Mouse (Mus musculus) left cerebral cortex, postnatal 36 days (tissue): ENCODE measurements around the gene Plin4. TPM values are rescaled to one million over a fixed set of nuclear protein-coding genes. Genes with fewer than 3 reads are reported as not detected.
"Not testable (repeated sequence)": the region's sequence is repeated elsewhere in the genome, so short reads cannot be mapped to it uniquely, and the experiment has no call there.

Experiments
- DNase-seq, 2 experiments: peaks; one replicate each; pipeline ENCODE4 v3.0.0; 2021 to 2022; ENCODE audit warnings: low spot score in 2 of 2, mixed read lengths in 1 of 2
- intact Hi-C: fragments of 180-260 bp; cut with DNase I; formaldehyde crosslinking; loops from one replicate; pipeline ENCODE4 v1.15.1; 2025
- total RNA-seq, 2 experiments: library from RNA; stranded (reverse); gene quantifications; 2 replicates each; pipeline ENCODE4 v1.2.3; 2021

The Plin4 gene
- total RNA-seq, 2 experiments from 2014 or later: 2.9 to 6.4 TPM

DNA sequence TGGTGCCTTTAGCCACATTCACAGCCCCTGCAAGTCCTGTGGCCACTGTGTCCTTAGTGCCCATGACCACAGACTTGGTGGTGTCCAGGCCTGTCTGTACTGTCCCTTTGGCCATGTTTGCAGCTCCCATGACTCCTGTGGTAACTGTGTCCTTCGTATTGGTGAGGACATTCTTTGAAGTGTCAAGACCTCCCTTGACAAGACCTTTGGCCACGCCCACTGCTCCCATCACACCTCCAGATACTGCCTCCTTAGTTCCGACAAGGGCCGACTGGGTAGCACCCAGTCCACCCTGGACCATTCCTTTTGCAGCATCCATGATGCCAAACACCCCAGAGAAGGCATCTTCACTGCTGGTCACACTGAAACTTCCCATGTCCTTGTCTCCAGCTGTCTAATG, 2.6 kb downstream of the Plin4 start:
- no peak for DNase-seq
- intact Hi-C loops: no loop called here

DNA sequence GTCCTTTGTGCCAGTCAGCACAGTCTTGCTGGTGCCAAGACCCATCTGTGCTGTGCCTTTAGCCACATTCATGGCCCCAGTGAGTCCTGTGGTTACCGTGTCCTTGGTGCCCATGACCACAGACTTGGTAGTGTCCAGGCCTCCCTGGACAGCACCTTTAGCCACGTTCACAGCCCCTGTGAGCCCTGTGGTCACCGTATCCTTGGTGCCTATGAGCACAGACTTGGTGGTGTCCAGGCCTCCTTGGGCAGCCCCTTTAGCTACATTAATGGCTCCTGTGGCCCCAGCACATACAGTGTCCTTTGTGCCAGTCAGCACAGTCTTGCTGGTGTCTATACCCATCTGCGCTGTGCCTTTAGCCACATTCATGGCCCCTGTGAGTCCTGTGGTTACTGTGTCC, 3.2 kb downstream of the Plin4 start:
- DNase-seq, intact Hi-C loops: not testable (repeated sequence)

DNA sequence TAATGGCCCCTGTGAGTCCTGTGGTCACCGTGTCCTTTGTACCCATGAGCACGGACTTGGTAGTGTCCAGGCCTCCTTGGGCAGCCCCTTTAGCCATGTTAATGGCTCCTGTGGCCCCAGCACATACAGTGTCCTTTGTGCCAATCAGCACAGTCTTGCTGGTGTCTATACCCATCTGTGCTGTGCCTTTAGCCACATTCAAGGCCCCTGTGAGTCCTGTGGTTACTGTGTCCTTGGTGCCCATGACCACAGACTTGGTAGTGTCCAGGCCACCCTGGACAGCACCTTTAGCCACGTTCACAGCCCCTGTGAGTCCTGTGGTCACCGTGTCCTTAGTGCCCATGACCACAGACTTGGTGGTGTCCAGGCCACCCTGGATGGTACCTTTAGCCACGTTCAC, 4.8 kb downstream of the Plin4 start:
- intact Hi-C loops, DNase-seq: not testable (repeated sequence)

DNA sequence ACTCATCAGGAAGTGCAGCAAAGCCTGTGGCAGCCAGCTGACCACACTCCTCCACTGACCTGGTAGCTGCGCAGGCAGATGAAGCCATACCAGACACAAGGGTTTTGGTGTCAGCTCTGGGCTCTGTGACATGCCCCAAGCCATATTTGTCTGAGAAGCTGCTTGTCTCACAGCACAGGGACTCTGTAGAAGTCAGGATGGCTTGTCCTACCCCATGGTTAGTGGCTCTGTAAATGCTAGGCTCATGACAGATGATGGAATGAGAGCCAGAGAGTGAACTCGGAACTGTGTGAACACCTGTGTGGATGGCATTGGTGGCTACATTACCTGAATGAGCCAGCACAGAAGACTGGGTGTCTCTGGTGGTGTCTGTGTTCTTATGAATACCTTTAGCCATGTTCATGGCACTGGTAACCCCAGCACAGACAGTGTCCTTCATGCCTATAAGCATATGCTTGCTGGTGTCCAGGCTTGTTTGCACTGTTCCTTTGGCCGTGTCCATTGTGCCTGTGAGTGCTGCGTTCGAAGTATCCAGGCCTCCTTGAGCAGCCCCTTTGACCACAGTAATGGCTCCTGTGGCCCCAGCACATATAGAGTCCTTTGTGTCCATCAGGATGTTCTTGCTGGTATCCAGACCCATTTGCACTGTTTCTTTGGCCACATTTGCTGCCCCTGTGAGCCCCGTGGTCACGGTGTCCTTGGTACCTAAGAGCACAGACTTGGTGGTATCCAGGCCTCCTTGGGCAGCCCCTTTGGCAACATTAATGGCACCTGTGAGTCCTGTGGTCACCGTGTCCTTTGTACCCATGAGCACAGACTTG, 5.9 kb downstream of the Plin4 start:
- intact Hi-C loops: no loop called here
- no peak for DNase-seq

DNA sequence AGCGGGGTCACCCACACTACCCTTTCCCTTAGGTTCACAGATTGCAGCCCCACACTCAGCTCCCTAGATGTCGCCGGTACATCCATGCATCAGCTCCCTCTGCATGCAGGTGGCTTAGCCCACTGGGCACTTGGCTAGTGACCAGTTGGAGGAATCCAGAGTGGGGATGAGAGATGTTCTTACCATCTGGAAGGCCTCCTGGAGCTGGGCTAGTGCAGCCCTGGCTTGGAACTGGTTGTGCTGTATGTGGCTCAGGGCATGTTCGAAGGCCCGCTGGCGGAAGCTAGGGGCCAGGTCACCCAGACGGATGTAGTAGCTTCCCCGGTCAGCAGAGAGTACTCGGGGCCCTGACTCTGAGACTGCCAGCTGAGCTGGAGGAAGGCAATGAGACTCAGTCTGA, 6.7 kb downstream of the Plin4 start:
- no peak for DNase-seq
- intact Hi-C loops: no loop called here

DNA sequence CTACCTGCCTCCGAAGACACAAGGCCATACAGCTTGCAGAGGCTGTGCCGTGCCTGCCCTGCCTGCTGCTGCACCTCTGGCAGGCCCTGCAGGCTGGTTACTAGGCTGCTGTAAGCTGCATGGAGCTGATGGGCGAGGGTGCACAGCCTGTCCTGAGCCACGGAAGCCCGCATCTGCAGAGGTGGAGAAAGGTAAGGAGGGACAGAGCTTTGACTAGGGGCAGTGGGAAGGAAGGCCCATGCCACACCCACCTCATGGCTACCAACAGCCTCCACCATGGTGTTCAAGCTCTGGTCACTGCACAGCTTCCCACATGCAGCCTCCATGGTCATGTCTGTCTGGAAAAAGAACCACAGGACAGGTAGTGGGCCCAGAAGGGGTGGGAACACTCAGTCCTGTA, 7.4 kb downstream of the Plin4 start:
- no peak for DNase-seq
- intact Hi-C loops: no loop called here

DNA sequence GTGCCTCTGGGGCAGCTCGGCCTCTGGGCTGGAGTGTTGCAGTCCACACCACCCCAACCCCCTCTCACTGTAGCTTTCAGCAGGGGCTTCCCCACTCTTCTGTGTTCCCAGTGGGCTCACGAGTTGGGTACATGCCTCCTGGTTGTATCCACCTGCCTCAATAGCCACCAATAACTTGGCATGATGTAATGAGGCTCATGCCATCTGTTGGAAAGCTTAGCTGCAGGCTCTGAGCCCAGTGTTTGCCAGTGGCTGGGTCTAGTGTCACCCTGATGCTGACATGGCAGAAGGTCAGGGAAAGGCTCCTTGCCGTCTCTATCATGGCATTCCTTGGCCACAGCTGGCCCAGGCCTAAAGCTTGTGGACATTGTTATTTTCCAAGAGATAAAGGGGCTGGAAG, 8.8 kb downstream of the Plin4 start:
- DNase-seq: no peak
- intact Hi-C loops: no loop called here

DNA sequence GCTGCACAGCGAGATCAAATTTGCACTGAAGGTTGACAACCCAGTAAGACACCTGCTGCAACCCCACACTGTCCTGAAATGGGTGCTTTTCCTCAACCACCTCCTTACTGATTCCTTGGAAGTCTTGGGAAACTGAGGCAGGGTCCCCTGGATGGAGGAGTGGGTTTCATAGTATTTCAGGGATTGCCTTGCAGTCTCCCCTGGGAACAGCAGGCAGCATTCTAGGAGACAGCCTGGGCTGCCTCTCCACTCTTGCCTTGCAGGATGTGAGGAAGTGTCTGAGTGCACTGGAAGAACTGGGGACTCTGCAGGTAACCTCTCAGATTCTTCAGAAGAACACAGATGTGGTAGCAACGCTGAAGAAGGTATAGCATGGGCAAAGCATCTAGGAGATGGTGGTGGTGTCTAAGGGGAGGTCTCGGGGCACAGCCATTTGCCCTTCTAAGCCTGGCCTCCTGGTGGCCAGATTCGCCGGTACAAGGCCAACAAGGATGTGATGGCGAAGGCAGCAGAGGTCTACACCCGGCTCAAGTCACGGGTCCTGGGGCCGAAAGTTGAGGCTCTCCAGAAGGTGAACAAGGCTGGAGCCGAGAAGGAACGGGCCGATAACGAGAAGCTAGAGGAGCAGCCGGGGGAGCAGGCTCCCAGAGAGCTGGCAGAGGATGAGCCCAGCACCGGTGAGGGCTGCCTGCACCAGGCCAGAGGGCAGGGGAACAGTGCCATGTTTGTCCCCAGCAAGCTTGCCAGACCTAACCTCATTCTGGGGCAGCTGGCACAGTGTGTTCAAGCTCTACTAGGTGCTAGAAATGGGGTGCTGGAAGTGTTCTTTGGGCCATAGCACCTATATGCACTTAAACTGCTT, 10.7 kb downstream of the Plin4 start:
- DNase-seq: no peak
- intact Hi-C loops: no loop called here

DNA sequence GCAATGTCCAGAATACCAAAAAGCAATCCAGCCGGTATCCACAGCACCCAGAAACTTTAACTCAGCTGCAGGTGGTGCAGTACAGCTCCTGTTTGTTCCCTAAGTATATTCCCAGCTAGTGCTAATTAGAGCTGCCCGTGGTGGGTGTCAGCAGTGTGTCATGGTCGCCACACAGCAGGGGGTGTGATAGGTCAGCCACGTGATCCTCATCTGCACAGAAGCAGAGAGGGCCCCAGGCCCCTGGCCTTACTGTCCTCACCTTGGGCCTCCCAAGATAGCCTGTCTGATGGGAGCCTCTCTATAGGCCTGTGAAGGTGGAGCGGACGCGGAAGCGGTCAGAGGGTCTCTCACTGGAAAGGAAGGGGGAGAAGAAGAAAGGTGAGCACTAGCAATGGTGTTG, 11.4 kb downstream of the Plin4 start:
- intact Hi-C loops: no loop called here
- no peak for DNase-seq

DNA sequence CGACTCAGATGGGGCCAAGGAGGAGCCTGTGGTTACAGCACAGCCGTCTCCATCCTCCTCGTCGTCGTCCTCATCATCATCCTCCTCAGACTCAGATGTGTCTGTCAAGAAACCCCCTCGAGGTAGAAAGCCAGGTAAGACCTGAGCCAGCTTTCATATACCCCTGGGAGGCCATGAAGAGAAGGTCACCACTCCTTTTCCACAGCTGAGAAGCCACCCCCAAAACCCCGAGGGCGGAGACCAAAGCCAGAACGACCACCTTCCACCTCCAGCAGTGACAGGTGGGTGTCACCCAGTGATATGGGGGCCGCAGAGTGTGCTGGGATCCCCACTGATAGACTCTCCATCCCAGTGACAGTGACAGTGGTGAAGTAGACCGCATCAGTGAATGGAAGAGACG, 12.7 kb downstream of the Plin4 start:
- intact Hi-C loops: no loop called here
- DNase-seq: no peak

DNA sequence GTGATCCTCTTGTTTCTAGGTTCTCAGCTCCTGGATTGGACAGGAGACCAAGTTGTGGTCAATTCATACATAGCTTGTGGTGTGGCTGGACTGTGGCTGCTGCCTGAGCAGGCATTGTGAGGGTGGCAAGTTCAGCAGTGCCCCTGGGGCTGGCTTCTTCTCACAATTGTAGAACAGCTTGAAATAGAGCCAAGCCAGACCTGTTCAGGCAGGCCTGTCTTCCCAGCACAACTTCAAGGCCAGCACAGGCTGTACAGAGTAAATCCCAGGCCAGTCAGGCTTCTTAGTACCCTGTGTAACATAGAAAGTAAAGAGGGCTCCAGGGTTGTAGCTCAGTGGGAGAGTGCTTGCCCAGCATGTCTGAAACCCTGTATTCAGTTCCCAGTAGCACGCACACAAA, 16.8 kb downstream of the Plin4 start:
- intact Hi-C loops: no loop called here
- no peak for DNase-seq

DNA sequence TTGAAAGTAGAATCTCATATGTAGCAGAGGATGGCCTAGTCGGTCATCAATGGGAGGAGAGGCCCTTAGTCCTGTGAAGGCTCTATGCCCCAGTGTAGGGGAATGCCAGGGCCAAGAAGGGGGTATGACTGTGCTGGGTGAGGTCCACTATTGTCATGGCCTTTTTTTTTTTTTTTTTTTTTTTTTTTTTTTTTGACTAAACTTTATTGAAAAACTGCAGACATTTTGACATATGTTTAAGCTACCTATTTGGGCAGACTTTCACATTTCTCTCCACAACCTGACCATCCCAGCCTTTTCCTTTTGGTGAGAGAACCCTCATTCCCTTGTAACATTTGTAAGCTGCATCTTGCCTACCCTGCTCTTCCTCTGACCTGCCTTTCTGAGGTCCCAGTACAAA, 17.3 kb downstream of the Plin4 start:
- intact Hi-C loops: no loop called here
- DNase-seq: no peak

DNA sequence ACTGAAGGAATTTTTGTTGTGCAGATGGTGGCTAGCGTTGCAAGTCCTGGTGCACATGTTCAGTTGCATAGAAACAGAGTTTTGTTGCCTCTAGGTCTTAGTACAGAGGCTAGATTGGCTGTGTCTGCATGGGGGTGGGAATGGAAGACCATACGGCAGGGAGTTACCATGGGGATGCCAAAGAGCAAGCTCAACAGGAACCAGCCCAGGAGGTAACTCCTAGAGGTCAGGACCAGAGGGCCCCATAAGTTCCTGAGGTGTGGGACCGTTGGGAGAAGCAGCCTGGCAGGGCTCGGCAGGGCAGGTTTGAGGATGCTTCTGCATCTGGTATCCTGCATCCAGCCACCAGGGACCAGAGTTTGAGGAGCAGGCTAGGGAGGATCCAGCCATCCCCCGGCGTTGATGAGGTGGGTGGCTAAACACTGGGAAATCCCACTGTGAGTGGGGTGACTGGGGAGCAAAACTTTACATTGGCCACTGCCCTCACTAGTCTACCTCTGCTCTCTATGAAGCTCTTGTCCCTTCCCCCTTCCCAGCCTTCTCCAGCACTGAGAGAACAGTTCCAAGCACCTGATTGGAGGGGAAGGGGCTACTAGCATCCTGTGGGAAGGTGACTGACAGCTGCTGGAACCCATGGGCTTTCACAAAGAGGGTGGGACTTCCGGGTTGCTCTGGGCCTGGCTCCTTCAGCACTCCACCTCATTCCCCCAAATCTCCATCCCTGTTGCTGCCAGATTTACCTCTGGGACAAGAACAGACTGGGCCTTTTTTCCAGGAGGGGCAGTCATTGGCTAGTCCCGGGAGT, 28.6 kb downstream of the Plin4 start:
- intact Hi-C loops: no loop called here
- DNase-seq: peak; percentile 43 to 51

DNA sequence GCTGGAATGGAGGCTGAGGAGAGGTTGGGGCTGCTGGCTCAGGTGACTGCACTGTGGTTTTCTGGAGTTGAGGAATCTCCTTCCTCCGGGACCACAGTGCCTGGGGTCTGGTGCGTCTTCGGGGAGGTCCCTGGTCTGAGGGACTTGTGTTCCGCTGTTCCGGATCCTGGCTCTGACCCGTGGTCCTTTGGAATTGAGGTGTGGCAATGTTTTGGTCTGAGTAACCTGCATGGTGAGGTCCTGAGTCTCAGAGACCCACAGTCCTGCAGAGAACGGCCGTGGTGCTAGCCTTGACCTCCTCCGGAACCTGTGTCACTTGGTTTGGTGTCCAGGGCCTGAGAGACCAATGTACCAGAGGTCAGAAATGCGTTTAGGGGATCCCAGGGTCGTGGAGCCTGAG, 29.7 kb downstream of the Plin4 start:
- intact Hi-C loops: no loop called here
- DNase-seq: no peak

DNA sequence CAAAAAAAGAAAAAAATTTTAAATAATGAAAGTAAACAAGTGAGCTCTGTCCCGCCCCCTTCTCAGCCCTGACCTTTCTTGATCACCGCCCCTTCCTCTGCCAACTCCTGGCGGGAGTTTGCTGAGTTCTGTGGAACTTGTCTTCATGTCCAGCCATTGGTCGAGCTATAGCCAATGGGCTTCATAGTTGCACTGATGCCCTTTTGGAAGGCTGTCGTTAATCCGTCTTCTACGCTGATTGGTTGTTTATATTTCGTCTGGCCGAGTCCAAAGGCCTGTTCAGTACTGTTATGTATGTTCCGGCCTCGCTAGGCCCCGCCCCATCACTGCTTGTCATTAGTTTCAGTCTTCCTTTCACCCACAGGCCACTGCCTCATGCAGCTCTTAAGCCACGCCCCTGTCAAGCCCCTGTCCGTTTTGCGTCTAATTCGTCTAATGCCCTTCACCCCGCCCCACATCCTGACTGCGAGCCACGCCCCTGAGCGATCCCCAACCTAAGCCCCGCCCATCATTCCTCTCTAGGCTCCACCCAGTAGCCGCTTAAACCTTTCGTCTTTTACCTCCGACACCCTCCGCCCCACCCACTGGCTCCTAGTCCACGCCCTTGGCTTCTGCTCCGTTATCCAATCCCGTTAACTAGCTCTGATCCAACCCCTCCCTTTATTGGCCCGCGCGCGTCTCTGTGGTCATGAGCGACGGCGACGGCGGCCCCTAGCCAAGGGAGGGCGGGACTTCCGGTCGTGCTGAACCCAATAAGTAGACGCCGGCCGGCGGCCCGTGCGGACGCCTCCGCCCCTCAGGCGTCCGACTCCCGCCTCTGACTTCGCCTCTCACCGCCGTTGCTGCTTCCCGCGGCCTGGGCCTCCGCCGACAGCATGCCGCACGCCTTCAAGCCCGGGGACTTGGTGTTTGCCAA, 30.5 kb downstream of the Plin4 start, which contains the start of gene Hdgfl2:
Gene Hdgfl2, plus strand, starts transcription at position 755 of the 916 bp plus-strand sequence.
- intact Hi-C loops: no loop called here
- DNase-seq: peak; percentile 98 to 99

DNA sequence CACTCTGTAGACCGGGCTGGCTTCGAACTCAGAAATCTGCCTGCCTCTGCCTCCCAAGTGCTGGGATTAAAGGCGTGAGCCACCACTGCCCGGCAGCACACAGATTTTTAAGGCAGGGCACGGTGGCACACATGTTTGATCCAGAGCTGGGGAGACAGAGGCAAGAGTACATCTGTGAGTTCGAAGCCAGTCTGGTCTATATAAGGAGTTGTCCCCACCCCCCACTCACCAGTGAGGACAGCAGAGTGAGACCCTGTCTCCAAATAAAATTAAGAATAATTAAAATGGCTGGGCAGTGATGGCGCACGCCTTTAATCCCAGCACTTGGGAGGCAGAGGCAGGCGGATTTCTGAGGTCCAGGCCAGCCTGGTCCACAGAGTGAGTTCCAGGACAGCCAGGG, 31.2 kb downstream of the Plin4 start:
- DNase-seq, intact Hi-C loops: not testable (repeated sequence)

DNA sequence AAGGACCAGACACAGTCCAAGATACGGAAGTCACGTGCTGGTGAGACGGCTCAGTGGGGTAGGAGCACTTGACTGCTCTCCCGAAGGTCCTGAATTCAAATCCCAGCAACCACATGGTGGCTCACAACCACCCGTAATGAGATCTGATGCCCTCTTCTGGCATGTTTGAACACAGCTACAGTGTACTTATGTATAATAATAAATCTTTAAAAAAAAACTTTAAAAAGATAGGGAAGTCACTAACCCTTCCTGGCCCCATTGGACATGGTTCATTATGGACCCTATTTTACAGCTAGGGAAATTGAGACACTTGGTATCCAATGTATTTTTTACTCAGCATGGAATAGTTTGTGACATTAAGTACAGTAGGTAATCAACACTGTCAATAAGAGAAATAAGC, 32.1 kb downstream of the Plin4 start:
- DNase-seq: no peak
- intact Hi-C loops: no loop called here

DNA sequence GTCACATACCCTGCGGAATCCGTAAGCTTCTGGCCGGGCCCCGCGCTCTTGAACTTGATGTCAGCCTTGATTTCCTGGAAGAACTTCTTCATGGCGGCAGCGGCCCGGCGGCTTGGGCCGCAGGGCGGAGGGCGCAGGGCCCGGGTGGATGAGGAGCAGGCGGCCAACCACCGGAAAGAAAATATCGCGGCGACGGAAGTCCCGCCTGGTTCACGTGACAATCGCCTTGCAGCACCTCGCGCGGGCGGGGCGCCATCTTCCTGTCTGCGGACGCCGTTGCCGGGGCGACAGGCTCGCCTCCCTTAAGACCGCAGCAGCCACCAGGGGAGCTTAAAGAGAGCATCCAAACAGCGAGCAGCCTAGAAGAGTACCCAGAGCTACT, 34.8 kb downstream of the Plin4 start, which contains the start of gene Ubxn6:
Gene Ubxn6, minus strand, starts transcription at position 202 of the 382 bp plus-strand sequence.
- intact Hi-C loops: loop anchor here (2.0 kb wide), 1 partner anchor 34 kb away; the partner anchor contains the start of gene Chaf1a
- DNase-seq: peak; percentile 98
